Mouse (Mus musculus) heart, adult 18-20 months (tissue): Measurements from ENCODE around the gene Olfr1381. TPM values are rescaled to one million over a fixed set of nuclear protein-coding genes. Genes with fewer than 3 reads are reported as not detected.
A peak's percentile ranks its signal among the peaks of the same experiment; 100 is the strongest.
"Not testable (repeated sequence)": the region's sequence is repeated elsewhere in the genome, so short reads cannot be mapped to it uniquely, and the experiment has no call there.

Source experiments
- DNase-seq, 2 experiments: peaks; one replicate each; pipeline ENCODE4 v3.0.0; 2021 to 2022; ENCODE audit warnings: mixed read lengths in 1 of 2
- long read RNA-seq, 2 experiments: library from polyadenylated mRNA; stranded (forward); transcript quantifications; one replicate each; pipeline ENCODE4 v2.0.0; 2021
- total RNA-seq, 2 experiments: library from RNA; stranded (reverse); gene quantifications; 2 replicates each; pipeline ENCODE4 v1.2.3; 2021

Gene Olfr1381
- total RNA-seq, result not detected
- long read RNA-seq, experiment 1, result 0 reads
- long read RNA-seq, experiment 2, result 0 reads

- not testable (repeated sequence) for DNase-seq
Measured at GRCm38 (mm10) chr11:49543149-49543548, at the start of gene Olfr1381. TSS of gene Olfr1381 (plus strand) at chr11:49543449.

- DNase-seq, result no peak
Measured at GRCm38 (mm10) chr11:49518086-49518485, 25.2 kb upstream of the Olfr1381 start.

GRCm38 (mm10) chr11:49519348-49519747, 23.9 kb upstream of the Olfr1381 start, which contains the start of gene Olfr1383:
TSS of gene Olfr1383 (plus strand) at chr11:49519648.
- no peak for DNase-seq

DNA sequence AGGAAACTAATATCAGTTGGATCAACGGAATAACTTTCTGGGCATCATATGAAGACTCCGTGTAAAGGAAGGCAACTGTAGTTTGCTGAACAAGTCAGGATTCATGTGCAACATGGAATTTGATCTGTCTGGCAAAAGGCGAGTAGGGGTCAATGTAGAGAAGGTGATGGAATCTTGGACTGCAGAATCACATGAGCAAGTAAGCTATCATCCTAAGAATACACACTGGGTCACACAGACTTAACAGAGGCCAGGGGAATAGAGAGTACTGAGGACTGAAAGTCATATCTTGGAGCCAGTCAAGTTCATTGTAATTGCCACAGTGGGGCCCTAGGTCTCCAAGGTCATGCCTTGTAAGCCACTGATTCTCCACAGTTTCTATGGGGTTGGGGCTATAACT, 15.3 kb upstream of the Olfr1381 start, which contains the start of gene Olfr1382:
Gene Olfr1382 (plus strand): TSS at position 301 of the 400 bp plus-strand sequence.
- no peak for DNase-seq

- DNase-seq, result no peak
Measured at GRCm38 (mm10) chr11:49532761-49533160, 10.5 kb upstream of the Olfr1381 start.

DNA sequence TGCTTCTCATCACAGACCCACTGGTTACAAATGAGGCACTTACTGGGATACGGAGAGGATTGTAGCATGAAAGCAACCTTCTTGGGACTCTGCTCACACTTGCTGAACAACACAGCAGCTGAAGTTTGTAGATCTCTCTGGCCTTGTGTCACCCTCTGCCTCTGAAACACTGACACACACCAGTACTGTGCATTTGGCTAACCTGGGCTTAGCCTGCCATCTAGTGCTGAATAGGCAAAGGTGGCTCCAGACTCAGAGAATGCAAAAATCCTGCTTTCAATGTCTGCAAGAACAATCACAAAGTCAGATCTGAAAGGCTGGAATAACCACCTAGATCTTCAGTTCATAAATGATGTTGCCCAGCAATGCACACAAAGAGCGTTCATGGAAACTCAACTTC, 6.6 kb upstream of the Olfr1381 start:
- DNase-seq, result peak; percentile 1 to 10

GRCm38 (mm10) chr11:49554033-49554432, 10.8 kb downstream of the Olfr1381 start:
- not testable (repeated sequence) for DNase-seq

GRCm38 (mm10) chr11:49556578-49556977, 13.3 kb downstream of the Olfr1381 start, which contains the start of gene Olfr1380:
TSS of gene Olfr1380 (plus strand) at chr11:49556878.
- not testable (repeated sequence) for DNase-seq

DNA sequence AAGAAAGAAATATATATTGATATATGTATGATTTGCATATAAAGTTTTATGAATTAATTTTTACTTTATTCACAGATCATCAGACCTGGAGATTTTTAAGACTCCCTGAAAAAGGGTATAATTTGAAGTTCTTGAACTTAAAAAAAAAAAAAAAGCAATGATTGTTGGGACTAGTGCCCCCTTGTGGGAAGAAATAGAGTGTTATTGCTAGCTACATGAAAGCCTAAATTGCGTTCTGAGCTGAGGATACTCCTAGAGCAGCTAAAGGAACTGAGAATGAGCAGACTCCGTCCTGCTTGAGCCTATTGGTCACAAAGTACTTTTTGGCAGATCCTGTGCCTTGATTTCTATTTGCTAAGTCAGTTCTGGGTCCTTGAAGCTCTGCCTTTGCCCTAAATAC, 31.8 kb downstream of the Olfr1381 start:
- not testable (repeated sequence) for DNase-seq

DNA sequence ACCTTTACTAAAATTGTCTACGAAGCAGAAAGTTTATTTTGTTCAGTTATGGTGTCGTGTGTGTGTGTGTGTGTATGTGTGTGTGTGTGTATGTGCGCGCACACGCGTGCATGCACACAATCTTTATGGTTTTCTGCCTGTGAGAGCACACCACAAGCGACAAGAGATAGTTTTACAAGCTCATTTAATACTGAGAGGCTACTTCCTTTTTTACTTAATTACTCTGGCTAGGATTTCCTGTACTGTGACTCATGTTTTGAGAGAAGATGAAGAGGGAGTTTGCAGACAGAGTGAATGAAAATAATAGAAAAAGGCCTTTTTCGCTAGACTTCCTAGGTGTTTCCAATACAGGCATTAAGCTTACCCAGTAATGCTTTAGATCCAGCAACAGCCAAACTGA, 37.2 kb downstream of the Olfr1381 start:
- DNase-seq, result not testable (repeated sequence)

- no peak for DNase-seq
Measured at GRCm38 (mm10) chr11:49590213-49590612, 47.0 kb downstream of the Olfr1381 start.

- DNase-seq, result not testable (repeated sequence)
Measured at GRCm38 (mm10) chr11:49597149-49597548, 53.9 kb downstream of the Olfr1381 start.

Other genes with a start within 250 kb of the Olfr1381 start
- gene Olfr10, start 238.7 kb upstream of the Olfr1381 start, total RNA-seq, result not detected
- gene Olfr1391, start 220.7 kb upstream of the Olfr1381 start, total RNA-seq, result not detected
- not detected for gene Olfr1390, start 208.3 kb upstream of the Olfr1381 start, total RNA-seq
- gene Olfr1389, start 120.4 kb upstream of the Olfr1381 start, total RNA-seq, result not detected
- gene Olfr1388, start 106.8 kb upstream of the Olfr1381 start, total RNA-seq, result under 1 TPM; 0.15 TPM
- gene Olfr1387, start 88.1 kb upstream of the Olfr1381 start, total RNA-seq, result not detected
- gene Olfr1386, start 78.4 kb upstream of the Olfr1381 start, total RNA-seq, result not detected
- not detected for gene Olfr1385, start 54.4 kb upstream of the Olfr1381 start, total RNA-seq
- gene Olfr1384, start 36.7 kb upstream of the Olfr1381 start, total RNA-seq, result not detected
- under 1 TPM; 0.50 to 0.75 TPM for gene Olfr1383, start 23.8 kb upstream of the Olfr1381 start, total RNA-seq
- gene Olfr1382, start 15.2 kb upstream of the Olfr1381 start, total RNA-seq, result not detected
- gene Olfr1380, start 13.4 kb downstream of the Olfr1381 start, total RNA-seq, result not detected
- gene Flt4, start 65.8 kb downstream of the Olfr1381 start, total RNA-seq, result 10 to 100 TPM; 11.0 TPM
- 100 to 1,000 TPM in 1 of 2 experiments, not detected in 1; 127 TPM for gene Scgb3a1, start 120.2 kb downstream of the Olfr1381 start, total RNA-seq
- 10 to 100 TPM; 21.0 to 21.5 TPM for gene Cnot6, start 169.3 kb downstream of the Olfr1381 start, total RNA-seq